Mouse (Mus musculus): Measurements from ENCODE around the gene Pld4. TPM values are rescaled to one million over a fixed set of nuclear protein-coding genes. Genes with fewer than 3 reads are reported as not detected.
A peak's percentile ranks its signal among the peaks of the same experiment; 100 is the strongest.

Pld4 gene
- polyA plus RNA-seq, 1 experiment from 2014 or later, result 32.5 TPM

GRCm38 (mm10) chr12:112793601-112794355 is 33.3 kb downstream of the Pld4 start:
- peak overlapping the region; percentile 46 for H3K4me2 ChIP-seq (ENCODE audit: low read depth, low read length)
- H3K4me1 ChIP-seq (ENCODE audit: control insufficient read depth, insufficient read depth, low read length), result peaks cover 47% of the 10 kb centered on the region
- peak overlapping the region; percentile 58 for H3K9ac ChIP-seq (ENCODE audit: low read length)
- WGBS, result 53% methylated on average over 13 of the region's 13 CpGs
- no peaks in the 10 kb centered on the region for H3K27me3 ChIP-seq (ENCODE audit: control insufficient read depth, insufficient read depth, low read length)
- peak; percentile 84 for ATAC-seq (replicated peaks; ENCODE audit: extremely low read depth, insufficient read depth, low FRiP score)
- no peak overlapping the region for H3K4me3 ChIP-seq (ENCODE audit: low read length)
- H3K9me3 ChIP-seq (replicated peaks; ENCODE audit: control insufficient read depth, low read length), result no peaks in the 10 kb centered on the region
- H3K27ac ChIP-seq (ENCODE audit: low read length), result peak overlapping the region; percentile 86
- no peaks in the 10 kb centered on the region for H3K36me3 ChIP-seq (ENCODE audit: control insufficient read depth, insufficient read depth)

- WGBS, result 16% methylated on average over 7 of the region's 7 CpGs
- Histone ChIP-seq H3K4me1 (ENCODE audit: control insufficient read depth, insufficient read depth, low read length) (peaks cover 47% of the 10 kb centered on the region), H3K4me3 (ENCODE audit: low read length) (no peak overlapping the region), H3K27me3 (ENCODE audit: control insufficient read depth, insufficient read depth, low read length) (no peaks in the 10 kb centered on the region), H3K9ac (ENCODE audit: low read length) (peak overlapping the region; percentile 42), H3K9me3 (replicated peaks; ENCODE audit: control insufficient read depth, low read length) (no peaks in the 10 kb centered on the region), H3K36me3 (ENCODE audit: control insufficient read depth, insufficient read depth) (no peaks in the 10 kb centered on the region), H3K27ac (ENCODE audit: low read length) (peak overlapping the region; percentile 86), H3K4me2 (ENCODE audit: low read depth, low read length) (peak overlapping the region; percentile 46)
- no peak for ATAC-seq (replicated peaks; ENCODE audit: extremely low read depth, insufficient read depth, low FRiP score)
Observed at GRCm38 (mm10) chr12:112794356-112794816, 33.9 kb downstream of the Pld4 start.

- 87% methylated on average over 5 of the region's 5 CpGs for WGBS
- Histone ChIP-seq H3K4me1 (ENCODE audit: control insufficient read depth, insufficient read depth, low read length) (peaks cover 47% of the 10 kb centered on the region), H3K9ac (ENCODE audit: low read length) (no peak overlapping the region), H3K27ac (ENCODE audit: low read length) (peak overlapping the region; percentile 86; the same call in 1 of the 2 replicates), H3K4me2 (ENCODE audit: low read depth, low read length) (peak overlapping the region; percentile 27), H3K4me3 (ENCODE audit: low read length) (peak overlapping the region; percentile 15; the same call in 1 of the 2 replicates), H3K36me3 (ENCODE audit: control insufficient read depth, insufficient read depth) (no peaks in the 10 kb centered on the region), H3K27me3 (ENCODE audit: control insufficient read depth, insufficient read depth, low read length) (no peaks in the 10 kb centered on the region), H3K9me3 (replicated peaks; ENCODE audit: control insufficient read depth, low read length) (no peaks in the 10 kb centered on the region)
- ATAC-seq (replicated peaks; ENCODE audit: extremely low read depth, insufficient read depth, low FRiP score), result no peak
Observed at GRCm38 (mm10) chr12:112794998-112795397, 34.5 kb downstream of the Pld4 start.

GRCm38 (mm10) chr12:112795466-112796104 is 35.1 kb downstream of the Pld4 start:
- peak overlapping the region; percentile 15; the same call in 1 of the 2 replicates for H3K4me3 ChIP-seq (ENCODE audit: low read length)
- H3K9me3 ChIP-seq (replicated peaks; ENCODE audit: control insufficient read depth, low read length), result no peaks in the 10 kb centered on the region
- peaks cover 48% of the 10 kb centered on the region for H3K4me1 ChIP-seq (ENCODE audit: control insufficient read depth, insufficient read depth, low read length)
- 32% methylated on average over 18 of the region's 18 CpGs for WGBS
- H3K9ac ChIP-seq (ENCODE audit: low read length), result peak overlapping the region; percentile 34; the same call in 1 of the 2 replicates
- H3K27me3 ChIP-seq (ENCODE audit: control insufficient read depth, insufficient read depth, low read length), result no peaks in the 10 kb centered on the region
- ATAC-seq (replicated peaks; ENCODE audit: extremely low read depth, insufficient read depth, low FRiP score), result no peak; the same call in 1 of the 2 replicates
- H3K36me3 ChIP-seq (ENCODE audit: control insufficient read depth, insufficient read depth), result no peaks in the 10 kb centered on the region
- peak overlapping the region; percentile 27 for H3K4me2 ChIP-seq (ENCODE audit: low read depth, low read length)
- H3K27ac ChIP-seq (ENCODE audit: low read length), result peak overlapping the region; percentile 46; the same call in 1 of the 2 replicates

- Histone ChIP-seq H3K27ac (ENCODE audit: low read length) (no peak overlapping the region), H3K9me3 (replicated peaks; ENCODE audit: control insufficient read depth, low read length) (no peaks in the 10 kb centered on the region), H3K4me2 (ENCODE audit: low read depth, low read length) (no peak overlapping the region), H3K4me3 (ENCODE audit: low read length) (no peak overlapping the region), H3K9ac (ENCODE audit: low read length) (no peak overlapping the region), H3K36me3 (ENCODE audit: control insufficient read depth, insufficient read depth) (no peaks in the 10 kb centered on the region), H3K27me3 (ENCODE audit: control insufficient read depth, insufficient read depth, low read length) (peaks cover 9% of the 10 kb centered on the region), H3K4me1 (ENCODE audit: control insufficient read depth, insufficient read depth, low read length) (peaks cover 52% of the 10 kb centered on the region)
- 47% methylated on average over 17 of the region's 17 CpGs for WGBS
- no peak for ATAC-seq (replicated peaks; ENCODE audit: extremely low read depth, insufficient read depth, low FRiP score)
Observed at GRCm38 (mm10) chr12:112796551-112797510, 36.4 kb downstream of the Pld4 start.

GRCm38 (mm10) chr12:112797672-112798331 is 37.3 kb downstream of the Pld4 start:
- 0 out of 2 replicates have a peak overlapping the region, but pooled peaks have one; percentile 38 for H3K9ac ChIP-seq (ENCODE audit: low read length)
- H3K4me2 ChIP-seq (ENCODE audit: low read depth, low read length), result no peak overlapping the region
- 40% methylated on average over 15 of the region's 15 CpGs for WGBS
- no peaks in the 10 kb centered on the region for H3K36me3 ChIP-seq (ENCODE audit: control insufficient read depth, insufficient read depth)
- peaks cover 58% of the 10 kb centered on the region for H3K4me1 ChIP-seq (ENCODE audit: control insufficient read depth, insufficient read depth, low read length)
- no peaks in the 10 kb centered on the region for H3K9me3 ChIP-seq (replicated peaks; ENCODE audit: control insufficient read depth, low read length)
- H3K27me3 ChIP-seq (ENCODE audit: control insufficient read depth, insufficient read depth, low read length), result peaks cover 11% of the 10 kb centered on the region
- no peak overlapping the region for H3K27ac ChIP-seq (ENCODE audit: low read length)
- no peak for ATAC-seq (replicated peaks; ENCODE audit: extremely low read depth, insufficient read depth, low FRiP score)
- H3K4me3 ChIP-seq (ENCODE audit: low read length), result no peak overlapping the region

GRCm38 (mm10) chr12:112798332-112798681 is 37.9 kb downstream of the Pld4 start:
- Histone ChIP-seq H3K4me1 (ENCODE audit: control insufficient read depth, insufficient read depth, low read length) (peaks cover 58% of the 10 kb centered on the region), H3K27ac (ENCODE audit: low read length) (no peak overlapping the region), H3K4me2 (ENCODE audit: low read depth, low read length) (no peak overlapping the region), H3K36me3 (ENCODE audit: control insufficient read depth, insufficient read depth) (no peaks in the 10 kb centered on the region), H3K9me3 (replicated peaks; ENCODE audit: control insufficient read depth, low read length) (no peaks in the 10 kb centered on the region), H3K27me3 (ENCODE audit: control insufficient read depth, insufficient read depth, low read length) (peaks cover 16% of the 10 kb centered on the region), H3K4me3 (ENCODE audit: low read length) (no peak overlapping the region), H3K9ac (ENCODE audit: low read length) (0 out of 2 replicates have a peak overlapping the region, but pooled peaks have one; percentile 38)
- no peak for ATAC-seq (replicated peaks; ENCODE audit: extremely low read depth, insufficient read depth, low FRiP score)
- 36% methylated on average over 5 of the region's 5 CpGs for WGBS

- H3K4me1 ChIP-seq (ENCODE audit: control insufficient read depth, insufficient read depth, low read length), result peaks cover 54% of the 10 kb centered on the region
Observed at GRCm38 (mm10) chr12:112798716-112799115, 38.3 kb downstream of the Pld4 start.

More at GRCm38 (mm10) chr12:112798716-112799115, 38.3 kb downstream of the Pld4 start:
- no peaks in the 10 kb centered on the region for H3K9me3 ChIP-seq (replicated peaks; ENCODE audit: control insufficient read depth, low read length)
- H3K27ac ChIP-seq (ENCODE audit: low read length), result no peak overlapping the region
- no peaks in the 10 kb centered on the region for H3K36me3 ChIP-seq (ENCODE audit: control insufficient read depth, insufficient read depth)
- ATAC-seq (replicated peaks; ENCODE audit: extremely low read depth, insufficient read depth, low FRiP score), result no peak
- H3K4me2 ChIP-seq (ENCODE audit: low read depth, low read length), result no peak overlapping the region
- no peak overlapping the region for H3K4me3 ChIP-seq (ENCODE audit: low read length)
- 72% methylated on average over 5 of the region's 5 CpGs for WGBS
- peaks cover 18% of the 10 kb centered on the region for H3K27me3 ChIP-seq (ENCODE audit: control insufficient read depth, insufficient read depth, low read length)
- no peak overlapping the region for H3K9ac ChIP-seq (ENCODE audit: low read length)
